ENCODE assay signal across 19 mouse cellular contexts in genomic region chr12:111436170-111436569, GRCm38 (mm10). TPM values are rescaled to one million over a fixed set of nuclear protein-coding genes. Genes with fewer than 3 reads are reported as not detected.
DNase-seq lines count a peak whose midpoint lies in the region; ATAC-seq and TF ChIP-seq lines count a peak whose summit lies in the region.
"Had no signal": no experiment of that assay in that cellular context is flagged by ENCODE, and none has a peak within 500 bp of the region (broad histone marks: within the 10 kb centered on the region; RNA-seq: fewer than 3 reads in every experiment).

No protein-coding gene starts in this region.

- TF ChIP-seq POLR2A in bone marrow, adult 2 months (IDR thresholded peaks at IDR 0.05; ENCODE audit: borderline replicate concordance, control insufficient read depth, low read depth, low read length), result no peak

- H3K9ac ChIP-seq in kidney, embryonic 15.5 days, result no peak overlapping the region
- no peak overlapping the region for H3K9ac ChIP-seq in liver, postnatal 0 days (replicated peaks)
- H3K9ac ChIP-seq in hindbrain, embryonic 12.5 days, result no peak overlapping the region
- H3K9ac ChIP-seq: embryonic facial prominence, embryonic 12.5 days; forebrain, postnatal 0 days; hindbrain, embryonic 15.5 days; lung, embryonic 14.5 days; stomach, embryonic 15.5 days had no signal

- peaks cover 61% of the 10 kb centered on the region for H3K4me1 ChIP-seq in kidney, embryonic 15.5 days
- peaks cover 19% of the 10 kb centered on the region for H3K4me1 ChIP-seq in bone marrow, adult 2 months (ENCODE audit: control insufficient read depth, insufficient read depth, low read length)
- peaks cover 76% of the 10 kb centered on the region for H3K4me1 ChIP-seq in liver, postnatal 0 days (ENCODE audit: insufficient read depth)
- H3K4me1 ChIP-seq in hindbrain, embryonic 12.5 days, result peaks cover 16% of the 10 kb centered on the region

- H3K9me3 ChIP-seq in kidney, embryonic 15.5 days (replicated peaks), result no peaks in the 10 kb centered on the region
- H3K9me3 ChIP-seq in liver, postnatal 0 days (ENCODE audit: low read length), result no peaks in the 10 kb centered on the region
- no peaks in the 10 kb centered on the region for H3K9me3 ChIP-seq in hindbrain, embryonic 12.5 days (replicated peaks)
- H3K9me3 ChIP-seq: embryonic facial prominence, embryonic 12.5 days; hindbrain, embryonic 15.5 days; stomach, embryonic 15.5 days had no signal

- no peak overlapping the region for H3K4me2 ChIP-seq in kidney, embryonic 15.5 days
- H3K4me2 ChIP-seq in liver, postnatal 0 days (ENCODE audit: low read depth, low read length), result no peak overlapping the region; the same call in 1 of the 2 replicates
- no peak overlapping the region for H3K4me2 ChIP-seq in hindbrain, embryonic 12.5 days (replicated peaks)
- H3K4me2 ChIP-seq: embryonic facial prominence, embryonic 12.5 days; hindbrain, embryonic 15.5 days; lung, embryonic 14.5 days; stomach, embryonic 15.5 days had no signal

- H3K27me3 ChIP-seq in kidney, embryonic 15.5 days, result peaks cover 20% of the 10 kb centered on the region
- H3K27me3 ChIP-seq in liver, postnatal 0 days (ENCODE audit: insufficient read depth, low read length), result no peaks in the 10 kb centered on the region
- H3K27me3 ChIP-seq in hindbrain, embryonic 12.5 days, result peaks cover 70% of the 10 kb centered on the region

- no peak for ATAC-seq in kidney, embryonic 15.5 days (replicated peaks; ENCODE audit: low FRiP score)
- ATAC-seq in granulocyte monocyte progenitor cell, adult 5-6 weeks (replicated peaks; ENCODE audit: poor library complexity, severe bottlenecking), result 0 out of 2 replicates have a peak, but pooled peaks have one; percentile 22
- ATAC-seq in liver, postnatal 0 days, result no peak
- ATAC-seq in hindbrain, embryonic 12.5 days (ENCODE audit: low FRiP score), result no peak
- ATAC-seq: forebrain, postnatal 0 days had no signal

- H3K4me3 ChIP-seq in kidney, embryonic 15.5 days (replicated peaks), result no peak overlapping the region
- no peak overlapping the region for H3K4me3 ChIP-seq in bone marrow, adult 2 months (replicated peaks; ENCODE audit: control insufficient read depth, low read depth, low read length)
- no peak overlapping the region for H3K4me3 ChIP-seq in liver, postnatal 0 days (ENCODE audit: low read depth, low read length)
- H3K4me3 ChIP-seq in hindbrain, embryonic 12.5 days, result no peak overlapping the region
- H3K4me3 ChIP-seq: embryonic facial prominence, embryonic 12.5 days; hindbrain, embryonic 15.5 days; stomach, embryonic 15.5 days had no signal

- no peak for TF ChIP-seq CTCF in bone marrow, adult 2 months (IDR thresholded peaks at IDR 0.05; ENCODE audit: control insufficient read depth, insufficient read depth, low read length)
- no peak for TF ChIP-seq CTCF in liver, postnatal 0 days (IDR thresholded peaks at IDR 0.05; ENCODE audit: low read depth)

- no peak for DNase-seq in kidney, postnatal 36 days
- no peak for DNase-seq in liver, postnatal 0 days
- DNase-seq in adipocyte (ENCODE audit: low spot score), result no peak
- no peak for DNase-seq in lung, adult 18-20 months
- DNase-seq: forebrain, postnatal 0 days; gastrocnemius, postnatal 10 days; kidney, adult 8-10 months; lung, embryonic 14.5 days had no signal

- no peak for TF ChIP-seq EP300 in liver, postnatal 0 days (IDR thresholded peaks at IDR 0.05; ENCODE audit: low read depth)

- no peaks in the 10 kb centered on the region for H3K36me3 ChIP-seq in kidney, embryonic 15.5 days
- H3K36me3 ChIP-seq in liver, postnatal 0 days (replicated peaks; ENCODE audit: insufficient read depth, low read length), result no peaks in the 10 kb centered on the region
- H3K36me3 ChIP-seq in hindbrain, embryonic 12.5 days, result no peaks in the 10 kb centered on the region
- H3K36me3 ChIP-seq: embryonic facial prominence, embryonic 12.5 days; hindbrain, embryonic 15.5 days; stomach, embryonic 15.5 days had no signal

- H3K27ac ChIP-seq in kidney, embryonic 15.5 days, result 0 out of 2 replicates have a peak overlapping the region, but pooled peaks have one; percentile 6
- H3K27ac ChIP-seq in bone marrow, adult 2 months (ENCODE audit: control insufficient read depth, insufficient read depth, low read depth, low read length, poor library complexity), result peak overlapping the region; percentile 92
- H3K27ac ChIP-seq in liver, postnatal 0 days (ENCODE audit: low read depth), result peak overlapping the region; percentile 77
- no peak overlapping the region for H3K27ac ChIP-seq in hindbrain, embryonic 12.5 days
- H3K27ac ChIP-seq: embryonic facial prominence, embryonic 12.5 days; hindbrain, embryonic 15.5 days; stomach, embryonic 15.5 days had no signal

- 85% methylated on average over 3 of the region's 3 CpGs for WGBS in kidney, embryonic 15.5 days
- WGBS in bone marrow, adult 2 months, result 62% methylated on average over 3 of the region's 3 CpGs
- 56% methylated on average over 3 of the region's 3 CpGs for WGBS in liver, postnatal 0 days (ENCODE audit: insufficient replicate concordance)
- WGBS in hindbrain, embryonic 12.5 days, result 75% methylated on average over 3 of the region's 3 CpGs

RNA-seq across cellular contexts. Expression of gene Tnfaip2, which starts 6.1 kb away (rescaled TPM):
- polyA plus RNA-seq in kidney, embryonic 15.5 days (2015; fragmentation: Nextera tagmentation; extraction: Ambion mirVana), result 19.5 and 22.9 TPM in 2 replicates
- polyA plus RNA-seq in bone marrow, adult 2 months (2011; ENCODE audit: insufficient read depth, insufficient read length, low replicate concordance, missing spikeins), result 91.4 and 149 TPM in 2 replicates
- total RNA-seq in granulocyte monocyte progenitor cell, adult 5-6 weeks (2014; fragmentation: Nextera tagmentation), result 28.6 and 30.4 TPM in 2 replicates
- 27.4 and 56.1 TPM in 2 replicates for total RNA-seq in granulocyte monocyte progenitor cell, adult 5-6 weeks (2017)
- 72.0 and 79.5 TPM in 2 replicates for polyA plus RNA-seq in liver, postnatal 0 days (2015; fragmentation: Nextera tagmentation; extraction: Ambion mirVana)
- 3.7 and 4.1 TPM in 2 replicates for polyA plus RNA-seq in hindbrain, embryonic 12.5 days (2016; fragmentation: Nextera tagmentation; extraction: Ambion mirVana)

RNA-seq across cellular contexts. Expression of gene Exoc3l4, which starts 19.4 kb away (rescaled TPM):
- polyA plus RNA-seq in kidney, embryonic 15.5 days (2015; fragmentation: Nextera tagmentation; extraction: Ambion mirVana), result 16.8 and 17.8 TPM in 2 replicates
- 7.3 and 18.4 TPM in 2 replicates for polyA plus RNA-seq in bone marrow, adult 2 months (2011; ENCODE audit: insufficient read depth, insufficient read length, low replicate concordance, missing spikeins)
- total RNA-seq in granulocyte monocyte progenitor cell, adult 5-6 weeks (2014; fragmentation: Nextera tagmentation), result not detected in 2 replicates
- 0.26 TPM in 1 of 2 replicates, not detected in the other for total RNA-seq in granulocyte monocyte progenitor cell, adult 5-6 weeks (2017)
- polyA plus RNA-seq in liver, postnatal 0 days (2015; fragmentation: Nextera tagmentation; extraction: Ambion mirVana), result 13.7 TPM in 2 replicates
- 4.9 and 5.1 TPM in 2 replicates for polyA plus RNA-seq in hindbrain, embryonic 12.5 days (2016; fragmentation: Nextera tagmentation; extraction: Ambion mirVana)
- total RNA-seq: megakaryocyte-erythroid progenitor cell, adult 5-6 weeks had no signal

RNA-seq across cellular contexts. Expression of gene Lbhd2, which starts 29.6 kb away (rescaled TPM):
- polyA plus RNA-seq in kidney, embryonic 15.5 days (2015; fragmentation: Nextera tagmentation; extraction: Ambion mirVana), result 5.5 and 7.0 TPM in 2 replicates
- polyA plus RNA-seq in bone marrow, adult 2 months (2011; ENCODE audit: insufficient read depth, insufficient read length, low replicate concordance, missing spikeins), result not detected in 2 replicates
- not detected in 2 replicates for total RNA-seq in granulocyte monocyte progenitor cell, adult 5-6 weeks (2014; fragmentation: Nextera tagmentation)
- not detected in 2 replicates for total RNA-seq in granulocyte monocyte progenitor cell, adult 5-6 weeks (2017)
- 0.22 TPM in 2 replicates for polyA plus RNA-seq in liver, postnatal 0 days (2015; fragmentation: Nextera tagmentation; extraction: Ambion mirVana)
- 0.45 and 0.74 TPM in 2 replicates for polyA plus RNA-seq in hindbrain, embryonic 12.5 days (2016; fragmentation: Nextera tagmentation; extraction: Ambion mirVana)
- total RNA-seq: common myeloid progenitor, adult 5-6 weeks; heart, postnatal 14 days; megakaryocyte-erythroid progenitor cell, adult 5-6 weeks had no signal
- polyA plus RNA-seq: C2C12 had no signal

RNA-seq across cellular contexts. Expression of gene Gm266, which starts 49.5 kb away (rescaled TPM):
- polyA plus RNA-seq in kidney, embryonic 15.5 days (2015; fragmentation: Nextera tagmentation; extraction: Ambion mirVana), result 91.7 and 93.3 TPM in 2 replicates
- polyA plus RNA-seq in bone marrow, adult 2 months (2011; ENCODE audit: insufficient read depth, insufficient read length, low replicate concordance, missing spikeins), result not detected in 2 replicates
- not detected in 2 replicates for total RNA-seq in granulocyte monocyte progenitor cell, adult 5-6 weeks (2014; fragmentation: Nextera tagmentation)
- not detected in 2 replicates for total RNA-seq in granulocyte monocyte progenitor cell, adult 5-6 weeks (2017)
- polyA plus RNA-seq in liver, postnatal 0 days (2015; fragmentation: Nextera tagmentation; extraction: Ambion mirVana), result 0.49 and 0.54 TPM in 2 replicates
- polyA plus RNA-seq in hindbrain, embryonic 12.5 days (2016; fragmentation: Nextera tagmentation; extraction: Ambion mirVana), result 9.4 and 14.3 TPM in 2 replicates
- total RNA-seq: common myeloid progenitor, adult 5-6 weeks; megakaryocyte-erythroid progenitor cell, adult 5-6 weeks had no signal

RNA-seq across cellular contexts. Expression of gene Cdc42bpb, which starts 58.7 kb away (rescaled TPM):
- 31.9 and 40.0 TPM in 2 replicates for polyA plus RNA-seq in kidney, embryonic 15.5 days (2015; fragmentation: Nextera tagmentation; extraction: Ambion mirVana)
- polyA plus RNA-seq in bone marrow, adult 2 months (2011; ENCODE audit: insufficient read depth, insufficient read length, low replicate concordance, missing spikeins), result 5.7 and 20.1 TPM in 2 replicates
- 5.6 and 8.1 TPM in 2 replicates for total RNA-seq in granulocyte monocyte progenitor cell, adult 5-6 weeks (2014; fragmentation: Nextera tagmentation)
- 4.8 and 8.6 TPM in 2 replicates for total RNA-seq in granulocyte monocyte progenitor cell, adult 5-6 weeks (2017)
- 8.0 and 8.6 TPM in 2 replicates for polyA plus RNA-seq in liver, postnatal 0 days (2015; fragmentation: Nextera tagmentation; extraction: Ambion mirVana)
- 43.2 and 44.8 TPM in 2 replicates for polyA plus RNA-seq in hindbrain, embryonic 12.5 days (2016; fragmentation: Nextera tagmentation; extraction: Ambion mirVana)
